In the genomic region with DNA sequence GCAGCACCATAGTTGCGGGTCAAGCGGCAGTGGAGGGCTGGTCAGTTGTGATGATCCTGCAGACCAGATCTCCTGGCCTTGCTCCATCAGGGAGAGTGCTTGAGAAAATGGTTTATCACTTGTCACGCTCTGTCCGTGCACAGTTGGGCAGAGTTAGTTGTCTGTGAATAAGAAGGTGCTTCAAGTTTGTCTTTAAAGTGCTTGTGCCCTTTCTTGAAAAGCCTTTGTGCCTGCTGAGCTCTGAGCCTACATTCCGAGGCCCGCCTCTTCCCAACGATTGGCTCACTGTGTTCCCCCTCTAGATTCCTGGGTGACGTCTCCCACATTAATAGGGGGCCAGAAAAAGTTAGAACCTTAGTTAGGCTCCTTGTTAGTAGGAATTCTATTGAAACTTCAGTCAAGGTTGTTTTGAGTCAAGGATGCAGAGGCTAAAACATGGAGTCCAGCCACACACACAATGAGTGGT, we compare ENCODE assay signal across 10 mouse cellular contexts. TPM values are rescaled to one million over a fixed set of nuclear protein-coding genes. Genes with fewer than 3 reads are reported as not detected.
A peak's percentile ranks its signal among the peaks of the same experiment; 100 is the strongest.
DNase-seq lines count a peak whose midpoint lies in the region; ATAC-seq and TF ChIP-seq lines count a peak whose summit lies in the region.
"Had no signal": no experiment of that assay in that cellular context is flagged by ENCODE, and none has a peak within 500 bp of the region (broad histone marks: within the 10 kb centered on the region; RNA-seq: fewer than 3 reads in every experiment).

No protein-coding gene starts in this region.

- H3K9me3 ChIP-seq in embryonic facial prominence, embryonic 11.5 days (replicated peaks; ENCODE audit: control insufficient read depth, low read length) = no peaks in the 10 kb centered on the region
- H3K9me3 ChIP-seq in hindbrain, embryonic 16.5 days (ENCODE audit: control insufficient read depth, low read length) = no peaks in the 10 kb centered on the region
- no peaks in the 10 kb centered on the region for H3K9me3 ChIP-seq in midbrain, postnatal 0 days (ENCODE audit: low read length)

- TF ChIP-seq CTCF in layer of hippocampus, adult 2 months (conservative IDR thresholded peaks at IDR 0.05) = no peak
- TF ChIP-seq CTCF in midbrain, postnatal 0 days (IDR thresholded peaks at IDR 0.05) = no peak

- ATAC-seq in embryonic facial prominence, embryonic 11.5 days (replicated peaks; ENCODE audit: insufficient number of reproducible peaks, low FRiP score, low TSS enrichment, low read depth) = no peak
- ATAC-seq in hindbrain, embryonic 16.5 days = no peak
- ATAC-seq in midbrain, postnatal 0 days (ENCODE audit: low FRiP score) = no peak
- ATAC-seq in erythroid progenitor cell, adult 5-6 weeks (replicated peaks; ENCODE audit: low FRiP score, poor library complexity, severe bottlenecking) = no peak

- H3K36me3 ChIP-seq in embryonic facial prominence, embryonic 11.5 days (replicated peaks; ENCODE audit: control insufficient read depth, insufficient read depth, low read depth, low read length) = no peaks in the 10 kb centered on the region; the same call in 1 of the 2 replicates
- H3K36me3 ChIP-seq in hindbrain, embryonic 16.5 days (ENCODE audit: control insufficient read depth, insufficient read depth, low read length) = no peaks in the 10 kb centered on the region
- H3K36me3 ChIP-seq in midbrain, postnatal 0 days (ENCODE audit: insufficient read depth, low read length) = no peaks in the 10 kb centered on the region

- H3K27me3 ChIP-seq in embryonic facial prominence, embryonic 11.5 days (ENCODE audit: control insufficient read depth, insufficient read depth, low read length) = peaks cover 5% of the 10 kb centered on the region; the same call in 1 of the 2 replicates
- H3K27me3 ChIP-seq in hindbrain, embryonic 16.5 days (replicated peaks; ENCODE audit: control insufficient read depth, insufficient read depth, low read length) = peaks cover 24% of the 10 kb centered on the region
- peaks cover 28% of the 10 kb centered on the region for H3K27me3 ChIP-seq in midbrain, postnatal 0 days (ENCODE audit: insufficient read depth, low read length)

- no peak for DNase-seq in layer of hippocampus, adult 2 months (ENCODE audit: low spot score in 2 of 2)
- no peak for DNase-seq in layer of hippocampus, adult 9-10 months (ENCODE audit: low spot score)
- DNase-seq in embryonic facial prominence, embryonic 11.5 days (ENCODE audit: low spot score) = peak; percentile 38
- no peak for DNase-seq in midbrain, postnatal 0 days (ENCODE audit: low spot score)
- DNase-seq in layer of hippocampus, postnatal 10 days (ENCODE audit: low spot score in 2 of 2) = no peak
- DNase-seq in right cerebral cortex, adult 2 months (ENCODE audit: low spot score in 2 of 2) = no peak
- DNase-seq: left cerebral cortex, postnatal 4 days had no signal

- H3K9ac ChIP-seq in embryonic facial prominence, embryonic 11.5 days (replicated peaks; ENCODE audit: low read length) = peak overlapping the region; percentile 82
- H3K9ac ChIP-seq in hindbrain, embryonic 16.5 days (ENCODE audit: low read depth, low read length) = peak overlapping the region; percentile 68
- no peak overlapping the region for H3K9ac ChIP-seq in midbrain, postnatal 0 days (replicated peaks; ENCODE audit: low read length, poor library complexity, severe bottlenecking)

- no peak overlapping the region for H3K27ac ChIP-seq in layer of hippocampus, adult 2 months
- H3K27ac ChIP-seq in embryonic facial prominence, embryonic 11.5 days (replicated peaks; ENCODE audit: low read depth, low read length) = no peak overlapping the region
- 0 out of 2 replicates have a peak overlapping the region, but pooled peaks have one; percentile 14 for H3K27ac ChIP-seq in hindbrain, embryonic 16.5 days (ENCODE audit: low read depth, low read length)
- no peak overlapping the region for H3K27ac ChIP-seq in midbrain, postnatal 0 days (ENCODE audit: low read depth, low read length)

- 8% methylated on average over 8 of the region's 8 CpGs for WGBS in embryonic facial prominence, embryonic 11.5 days
- WGBS in hindbrain, embryonic 16.5 days = 15% methylated on average over 8 of the region's 8 CpGs
- 16% methylated on average over 8 of the region's 8 CpGs for WGBS in midbrain, postnatal 0 days

- H3K4me3 ChIP-seq in layer of hippocampus, adult 2 months = peak overlapping the region; percentile 56
- peak overlapping the region; percentile 50 for H3K4me3 ChIP-seq in embryonic facial prominence, embryonic 11.5 days (ENCODE audit: low read depth, low read length)
- peak overlapping the region; percentile 43 for H3K4me3 ChIP-seq in hindbrain, embryonic 16.5 days (ENCODE audit: low read length)
- peak overlapping the region; percentile 30 for H3K4me3 ChIP-seq in midbrain, postnatal 0 days (ENCODE audit: low read depth, low read length)

- H3K4me2 ChIP-seq in embryonic facial prominence, embryonic 11.5 days (ENCODE audit: low read depth, low read length) = peak overlapping the region; percentile 92
- H3K4me2 ChIP-seq in hindbrain, embryonic 16.5 days (ENCODE audit: low read length) = peak overlapping the region; percentile 73
- H3K4me2 ChIP-seq in midbrain, postnatal 0 days (ENCODE audit: low read depth, low read length, poor library complexity, severe bottlenecking) = peak overlapping the region; percentile 56; the same call in 1 of the 2 replicates

- no peaks in the 10 kb centered on the region; the same call in none of the 2 replicates for H3K4me1 ChIP-seq in embryonic facial prominence, embryonic 11.5 days (ENCODE audit: control insufficient read depth, insufficient read depth, low read length)
- H3K4me1 ChIP-seq in hindbrain, embryonic 16.5 days (ENCODE audit: control insufficient read depth, insufficient read depth, low read depth, low read length) = peaks cover 40% of the 10 kb centered on the region
- peaks cover 7% of the 10 kb centered on the region; the same call in 1 of the 2 replicates for H3K4me1 ChIP-seq in midbrain, postnatal 0 days (ENCODE audit: insufficient read depth, low read length)

RNA-seq across cellular contexts. Expression of a gene that starts 0.6 kb away (rescaled TPM):
- total RNA-seq in layer of hippocampus, adult 2 months (2021) = 10 to 100 TPM; 16.2 to 17.6 TPM
- 42.4 and 43.3 TPM in 2 replicates for polyA plus RNA-seq in embryonic facial prominence, embryonic 11.5 days (2014; fragmentation: Nextera tagmentation; extraction: Ambion mirVana)
- 45.8 and 46.6 TPM in 2 replicates for polyA plus RNA-seq in hindbrain, embryonic 16.5 days (2015; fragmentation: Nextera tagmentation; extraction: Ambion mirVana)
- 21.1 and 25.7 TPM in 2 replicates for total RNA-seq in midbrain, postnatal 0 days (2014; rRNA removed)
- 33.4 and 36.6 TPM in 2 replicates for polyA plus RNA-seq in midbrain, postnatal 0 days (2015; fragmentation: Nextera tagmentation; extraction: Ambion mirVana)
- 24.5 and 35.2 TPM in 2 replicates for total RNA-seq in erythroid progenitor cell, adult 5-6 weeks (2015; ENCODE audit: low replicate concordance)
- total RNA-seq in erythroid progenitor cell, adult 5-6 weeks (2017; ENCODE audit: low replicate concordance) = 31.4 and 31.7 TPM in 2 replicates
- total RNA-seq in layer of hippocampus, postnatal 10 days (2021) = 10 to 100 TPM; 18.3 to 18.6 TPM

RNA-seq across cellular contexts. Expression of a gene that starts 4.8 kb away (rescaled TPM):
- total RNA-seq in layer of hippocampus, adult 2 months (2021) = 1 to 10 TPM; 4.7 to 5.7 TPM
- 0.93 and 1.1 TPM in 2 replicates for polyA plus RNA-seq in embryonic facial prominence, embryonic 11.5 days (2014; fragmentation: Nextera tagmentation; extraction: Ambion mirVana)
- polyA plus RNA-seq in hindbrain, embryonic 16.5 days (2015; fragmentation: Nextera tagmentation; extraction: Ambion mirVana) = 3.3 and 4.4 TPM in 2 replicates
- 3.3 and 4.2 TPM in 2 replicates for total RNA-seq in midbrain, postnatal 0 days (2014; rRNA removed)
- polyA plus RNA-seq in midbrain, postnatal 0 days (2015; fragmentation: Nextera tagmentation; extraction: Ambion mirVana) = 4.9 and 5.0 TPM in 2 replicates
- not detected in 2 replicates for total RNA-seq in erythroid progenitor cell, adult 5-6 weeks (2015; ENCODE audit: low replicate concordance)
- not detected in 2 replicates for total RNA-seq in erythroid progenitor cell, adult 5-6 weeks (2017; ENCODE audit: low replicate concordance)
- total RNA-seq in layer of hippocampus, postnatal 10 days (2021) = 1 to 10 TPM; 3.4 to 4.1 TPM
- total RNA-seq: adrenal gland, postnatal 10 days had no signal

RNA-seq across cellular contexts. Expression of a gene that starts 9.9 kb away (rescaled TPM):
- 10 to 100 TPM; 44.2 to 45.2 TPM for total RNA-seq in layer of hippocampus, adult 2 months (2021)
- 39.2 and 41.9 TPM in 2 replicates for polyA plus RNA-seq in embryonic facial prominence, embryonic 11.5 days (2014; fragmentation: Nextera tagmentation; extraction: Ambion mirVana)
- 75.8 and 78.6 TPM in 2 replicates for polyA plus RNA-seq in hindbrain, embryonic 16.5 days (2015; fragmentation: Nextera tagmentation; extraction: Ambion mirVana)
- total RNA-seq in midbrain, postnatal 0 days (2014; rRNA removed) = 55.5 and 68.7 TPM in 2 replicates
- polyA plus RNA-seq in midbrain, postnatal 0 days (2015; fragmentation: Nextera tagmentation; extraction: Ambion mirVana) = 60.0 and 66.5 TPM in 2 replicates
- total RNA-seq in erythroid progenitor cell, adult 5-6 weeks (2015; ENCODE audit: low replicate concordance) = 1.4 and 31.4 TPM in 2 replicates
- 1.1 and 1.2 TPM in 2 replicates for total RNA-seq in erythroid progenitor cell, adult 5-6 weeks (2017; ENCODE audit: low replicate concordance)
- 10 to 100 TPM; 31.1 to 33.1 TPM for total RNA-seq in layer of hippocampus, postnatal 10 days (2021)

RNA-seq across cellular contexts. Expression of a gene that starts 9.9 kb away (rescaled TPM):
- 10 to 100 TPM; 13.8 to 15.3 TPM for total RNA-seq in layer of hippocampus, adult 2 months (2021)
- 14.3 and 18.9 TPM in 2 replicates for polyA plus RNA-seq in embryonic facial prominence, embryonic 11.5 days (2014; fragmentation: Nextera tagmentation; extraction: Ambion mirVana)
- 51.4 and 59.0 TPM in 2 replicates for polyA plus RNA-seq in hindbrain, embryonic 16.5 days (2015; fragmentation: Nextera tagmentation; extraction: Ambion mirVana)
- 39.0 and 50.8 TPM in 2 replicates for total RNA-seq in midbrain, postnatal 0 days (2014; rRNA removed)
- polyA plus RNA-seq in midbrain, postnatal 0 days (2015; fragmentation: Nextera tagmentation; extraction: Ambion mirVana) = 50.0 and 58.1 TPM in 2 replicates
- not detected in 2 replicates for total RNA-seq in erythroid progenitor cell, adult 5-6 weeks (2015; ENCODE audit: low replicate concordance)
- 1.8 and 2.9 TPM in 2 replicates for total RNA-seq in erythroid progenitor cell, adult 5-6 weeks (2017; ENCODE audit: low replicate concordance)
- total RNA-seq in layer of hippocampus, postnatal 10 days (2021) = 10 to 100 TPM; 17.7 to 19.5 TPM

RNA-seq across cellular contexts. Expression of a gene that starts 11.1 kb away (rescaled TPM):
- 10 to 100 TPM; 77.2 to 83.1 TPM for total RNA-seq in layer of hippocampus, adult 2 months (2021)
- 68.5 and 68.9 TPM in 2 replicates for polyA plus RNA-seq in embryonic facial prominence, embryonic 11.5 days (2014; fragmentation: Nextera tagmentation; extraction: Ambion mirVana)
- polyA plus RNA-seq in hindbrain, embryonic 16.5 days (2015; fragmentation: Nextera tagmentation; extraction: Ambion mirVana) = 125 and 134 TPM in 2 replicates
- total RNA-seq in midbrain, postnatal 0 days (2014; rRNA removed) = 136 and 142 TPM in 2 replicates
- polyA plus RNA-seq in midbrain, postnatal 0 days (2015; fragmentation: Nextera tagmentation; extraction: Ambion mirVana) = 132 and 137 TPM in 2 replicates
- 9.6 and 16.9 TPM in 2 replicates for total RNA-seq in erythroid progenitor cell, adult 5-6 weeks (2015; ENCODE audit: low replicate concordance)
- total RNA-seq in erythroid progenitor cell, adult 5-6 weeks (2017; ENCODE audit: low replicate concordance) = 8.9 and 19.1 TPM in 2 replicates
- 10 to 100 TPM; 58.3 to 66.6 TPM for total RNA-seq in layer of hippocampus, postnatal 10 days (2021)
